Mouse (Mus musculus) kidney, postnatal 4 days (tissue): ENCODE data around the gene Jag1.

Experiments
- DNase-seq, 2 experiments: peaks; one replicate each; pipeline ENCODE4 v3.0.0; 2021; ENCODE audit warnings: mixed read lengths in 2 of 2

Gene Jag1

GRCm38 (mm10) chr2:137116025-137116674 is at the start of gene Jag1:
Gene Jag1 (minus strand): TSS chr2:137116644.
- peak; percentile 61 to 72 for DNase-seq

GRCm38 (mm10) chr2:137156018-137156417 is 39.6 kb upstream of the Jag1 start:
- DNase-seq, result peak in 1 of 2 experiments; percentile 16

GRCm38 (mm10) chr2:137153825-137154224 is 37.4 kb upstream of the Jag1 start:
- DNase-seq, result peak; percentile 25 to 43

DNA sequence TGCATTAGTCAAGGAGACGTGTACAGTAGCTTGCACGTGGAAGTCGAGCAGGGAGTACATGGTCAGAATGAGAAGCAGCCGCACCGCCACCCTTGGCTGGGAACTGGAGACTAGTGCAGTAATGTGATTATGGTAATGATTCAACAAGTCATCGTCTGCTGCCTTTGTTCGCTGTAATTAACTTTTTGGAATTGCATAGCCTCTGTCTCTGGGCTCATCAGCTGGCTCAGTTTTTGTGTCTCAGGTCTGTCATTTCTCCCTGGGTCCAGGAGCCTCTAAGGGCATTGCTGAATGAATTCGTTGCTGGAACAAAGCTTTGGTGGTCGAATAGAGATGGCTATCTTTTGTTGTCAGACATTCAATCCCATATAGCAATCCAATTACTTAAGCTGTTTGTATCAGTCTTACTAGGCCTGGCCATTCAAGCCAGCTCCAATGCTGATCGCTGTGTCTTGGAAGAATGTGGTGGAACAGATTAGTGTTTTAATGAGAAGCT is 36.8 kb upstream of the Jag1 start:
- DNase-seq, result peak; percentile 28 to 62

- no peak for DNase-seq
These were observed 34.5 kb upstream of the Jag1 start for GRCm38 (mm10) chr2:137150953-137151352.

GRCm38 (mm10) chr2:137146938-137147666 is 30.7 kb upstream of the Jag1 start:
- DNase-seq, result no peak

GRCm38 (mm10) chr2:137138063-137138462 is 21.6 kb upstream of the Jag1 start:
- no peak for DNase-seq

- DNase-seq, result no peak
These were observed 17.6 kb upstream of the Jag1 start for GRCm38 (mm10) chr2:137134035-137134434.

DNA sequence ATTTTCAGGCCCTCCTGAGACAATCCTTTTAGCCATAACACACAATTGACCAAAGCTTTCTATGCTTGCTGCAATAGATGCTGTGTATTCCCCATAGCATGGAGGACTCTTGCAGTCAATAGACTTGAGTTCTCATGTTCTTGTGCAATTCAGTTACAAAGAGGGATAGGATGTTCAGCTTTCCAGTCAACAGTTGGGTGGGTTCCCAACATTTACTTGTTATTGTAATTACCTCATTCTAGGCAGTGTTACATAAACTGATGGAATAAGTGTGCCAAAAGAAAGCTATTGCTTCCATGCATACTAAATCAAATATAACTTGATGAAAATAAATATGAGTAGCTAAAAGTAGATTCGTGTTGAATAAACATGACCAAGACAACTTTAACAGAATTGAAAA is 8.4 kb upstream of the Jag1 start:
- no peak for DNase-seq

GRCm38 (mm10) chr2:137117321-137117690 is 862 bp upstream of the Jag1 start:
- peak; percentile 94 to 96 for DNase-seq

GRCm38 (mm10) chr2:137116675-137117320 is 354 bp upstream of the Jag1 start:
- DNase-seq, result peak; percentile 95 to 97

- peak; percentile 48 to 57 for DNase-seq
These were observed 1.0 kb downstream of the Jag1 start for GRCm38 (mm10) chr2:137115241-137116024.

GRCm38 (mm10) chr2:137114248-137115096 is 2.0 kb downstream of the Jag1 start:
- DNase-seq, result peak; percentile 87 to 92

DNA sequence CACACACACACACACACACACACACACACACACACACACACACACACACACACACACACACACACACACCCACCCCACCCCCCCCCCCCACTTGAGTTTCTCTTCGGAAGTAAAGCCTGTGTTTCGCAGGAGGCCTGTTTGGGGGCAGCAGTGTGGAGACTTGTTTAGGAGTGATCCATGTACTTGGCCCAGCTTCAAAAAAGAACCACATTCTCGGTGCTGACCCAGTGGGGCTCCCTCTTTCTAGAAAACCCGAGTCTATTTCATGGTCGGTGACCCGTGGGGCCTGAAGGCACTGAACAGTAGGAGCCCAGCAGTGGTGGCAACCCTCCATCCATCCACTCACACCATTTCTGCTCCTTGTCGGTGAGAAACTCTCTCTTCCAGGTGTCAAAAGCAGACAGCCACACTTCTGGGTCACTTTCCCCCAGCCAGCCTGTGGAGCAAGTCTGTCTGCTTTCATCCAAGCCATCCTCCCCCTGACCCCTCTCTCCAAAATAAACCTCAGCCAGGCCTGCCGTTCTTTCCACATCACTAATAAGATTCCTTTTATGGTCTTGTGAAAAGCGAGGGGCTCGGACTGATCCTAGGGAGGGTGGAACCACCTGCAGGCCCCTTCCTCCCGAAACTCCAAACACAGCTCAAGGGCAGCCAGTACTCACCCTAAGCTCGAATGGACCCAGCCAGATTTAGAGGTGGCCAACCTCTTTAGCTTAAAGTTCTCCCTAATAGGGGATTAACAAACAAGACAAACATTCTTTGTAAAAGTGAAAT is 3.0 kb downstream of the Jag1 start:
- peak in 1 of 2 experiments; percentile 49 for DNase-seq

DNA sequence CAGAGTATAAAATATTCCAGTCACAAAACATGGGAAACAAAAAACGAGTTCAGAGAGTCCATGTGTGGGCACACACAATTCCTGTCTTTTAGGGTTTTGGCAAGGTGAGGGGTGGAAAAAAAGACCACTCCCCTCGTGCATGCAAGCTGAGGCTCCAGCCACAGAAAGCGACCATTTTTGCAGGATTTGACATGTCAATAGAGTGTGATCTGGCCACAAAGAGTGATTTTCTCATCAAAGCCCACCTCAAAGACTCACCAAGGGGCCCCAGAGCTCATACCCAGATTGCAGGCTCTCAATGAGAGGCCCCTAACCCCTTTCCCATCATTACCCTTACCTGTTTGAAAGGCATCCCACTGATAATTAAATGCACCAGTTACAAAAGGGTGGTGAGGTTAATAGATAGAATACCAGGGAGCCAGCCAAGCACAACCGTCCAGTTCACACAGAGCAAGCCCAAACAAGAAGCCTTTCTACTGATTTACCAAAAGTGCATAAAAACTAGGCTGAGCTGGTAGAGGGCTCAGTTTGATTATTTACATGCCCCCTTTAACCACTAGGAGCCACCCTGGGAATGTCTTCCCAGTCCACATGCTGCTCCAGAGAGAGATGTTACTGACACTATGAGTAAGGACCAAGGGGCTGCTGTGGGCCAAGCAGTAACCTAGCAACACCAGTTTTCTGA is 6.1 kb downstream of the Jag1 start:
- DNase-seq, result peak in 1 of 2 experiments; percentile 54

DNA sequence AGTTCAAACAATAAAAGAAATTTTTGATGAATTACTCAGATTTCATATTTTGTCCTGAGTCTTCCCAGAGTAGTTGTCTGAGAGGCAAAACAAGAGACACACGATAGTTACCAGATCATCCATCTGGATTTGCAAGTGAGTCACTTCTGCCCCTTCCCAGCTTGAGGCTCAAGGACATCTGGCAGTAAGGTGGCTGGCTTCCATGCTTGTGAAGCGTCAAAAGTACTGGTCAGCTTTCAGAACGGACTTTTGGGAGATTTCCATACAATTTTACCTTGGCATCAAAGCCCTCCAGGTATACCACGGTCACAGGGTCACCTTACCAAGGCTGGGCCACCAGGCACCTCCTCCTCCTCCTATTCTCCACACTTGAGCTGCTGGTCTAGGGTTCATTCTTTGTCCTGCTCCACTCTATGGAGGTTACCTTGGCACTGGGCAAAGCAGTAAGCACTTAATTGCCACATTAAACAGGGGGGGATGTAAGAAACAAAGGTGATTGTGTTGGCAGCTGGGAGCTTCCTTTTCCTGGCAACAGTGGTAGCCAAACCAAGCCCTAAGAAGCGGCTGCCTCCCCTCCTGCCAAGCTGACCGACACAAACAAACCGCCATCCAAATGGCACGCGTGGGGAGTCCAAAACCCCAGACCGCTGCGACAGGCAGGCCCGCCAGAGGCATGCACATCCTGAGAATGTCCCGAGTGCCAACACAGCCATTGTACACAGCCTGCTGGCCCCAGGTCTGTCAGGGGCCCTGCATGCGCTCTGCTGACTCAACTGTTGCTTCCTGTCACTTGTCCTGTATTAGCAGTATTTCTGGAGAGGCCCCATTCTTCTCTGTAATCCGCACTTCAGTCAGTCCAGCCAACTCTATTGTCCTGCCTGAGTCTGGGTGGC is 6.9 kb downstream of the Jag1 start:
- DNase-seq, result peak in 1 of 2 experiments; percentile 56

GRCm38 (mm10) chr2:137107946-137108345 is 8.5 kb downstream of the Jag1 start:
- no peak for DNase-seq

GRCm38 (mm10) chr2:137107203-137107602 is 9.2 kb downstream of the Jag1 start:
- no peak for DNase-seq

- DNase-seq, result peak; percentile 43 to 64
These were observed 15.4 kb downstream of the Jag1 start for GRCm38 (mm10) chr2:137101074-137101473.
